Mouse (Mus musculus): ENCODE results near the gene Jund. TPM values are rescaled to one million over a fixed set of nuclear protein-coding genes. Genes with fewer than 3 reads are reported as not detected.
A peak's percentile ranks its signal among the peaks of the same experiment; 100 is the strongest.

Jund gene
- polyA plus RNA-seq, 1 experiment from 2014 or later: 102 TPM

DNA sequence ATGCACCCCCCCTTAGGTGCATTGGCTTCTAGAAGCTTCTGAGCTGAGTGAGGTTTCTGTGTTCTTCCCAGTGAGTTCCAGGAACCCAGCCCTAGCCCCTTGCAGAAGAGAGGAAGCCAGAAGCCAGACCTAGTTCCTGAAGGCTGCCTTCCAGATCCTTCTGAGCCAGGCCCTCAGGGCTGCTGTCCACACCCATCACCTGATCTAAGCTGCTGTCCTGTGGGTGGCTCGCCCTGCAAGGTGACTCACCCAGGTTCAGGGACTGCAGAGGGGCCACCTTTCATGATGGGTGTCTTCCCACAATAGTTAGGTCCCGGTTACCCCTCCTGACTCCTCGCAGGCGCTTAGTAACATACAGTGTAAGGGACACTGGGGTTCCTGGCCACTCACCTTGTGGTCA is 19.3 kb upstream of the Jund start:
- WGBS (ENCODE audit: insufficient replicate concordance): 92% methylated on average over 4 of the region's 4 CpGs
- H3K9ac ChIP-seq (ENCODE audit: low read depth, low read length): peak overlapping the region; percentile 22; the same call in 1 of the 2 replicates
- no peak overlapping the region for H3K27ac ChIP-seq (ENCODE audit: low read depth, low read length)

DNA sequence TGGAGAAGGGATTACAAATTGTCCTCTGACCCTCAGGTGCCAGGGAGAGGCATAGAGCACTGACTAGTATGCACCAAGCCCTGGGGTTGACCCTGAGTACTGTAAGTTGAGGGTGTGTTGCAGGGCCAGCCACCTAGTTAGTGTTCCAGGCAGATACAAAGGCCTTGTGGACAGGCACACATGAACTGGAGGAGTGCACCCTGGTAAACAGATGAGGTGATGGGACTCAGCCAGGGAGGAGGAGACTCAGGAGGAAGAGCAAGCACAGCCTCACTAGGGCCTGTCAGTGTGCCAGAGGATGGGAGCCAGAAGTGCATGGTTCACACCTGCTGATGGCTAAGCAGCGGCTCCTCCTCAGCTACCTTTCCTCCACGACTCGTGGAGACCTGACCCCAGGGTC is 18.7 kb upstream of the Jund start:
- H3K9me3 ChIP-seq (replicated peaks; ENCODE audit: control insufficient read depth, low read length): no peaks in the 10 kb centered on the region
- 85% methylated on average over 3 of the region's 3 CpGs for WGBS (ENCODE audit: insufficient replicate concordance)
- peaks cover 12% of the 10 kb centered on the region for H3K36me3 ChIP-seq (ENCODE audit: control insufficient read depth, insufficient read depth, low read length)
- ATAC-seq (replicated peaks; ENCODE audit: insufficient number of reproducible peaks, low FRiP score, low TSS enrichment): no peak
- H3K27me3 ChIP-seq (ENCODE audit: control insufficient read depth, insufficient read depth, low read length): no peaks in the 10 kb centered on the region
- peaks cover 17% of the 10 kb centered on the region for H3K4me1 ChIP-seq (ENCODE audit: control insufficient read depth, insufficient read depth, low read length)
- no peak overlapping the region for H3K4me2 ChIP-seq
- H3K9ac ChIP-seq (ENCODE audit: low read depth, low read length): no peak overlapping the region
- no peak overlapping the region for H3K27ac ChIP-seq (ENCODE audit: low read depth, low read length)
- H3K4me3 ChIP-seq (ENCODE audit: low read depth, low read length): no peak overlapping the region

More for the DNA sequence above, 19.3 kb upstream of the Jund start:
- Histone ChIP-seq H3K36me3 (ENCODE audit: control insufficient read depth, insufficient read depth, low read length) (peaks cover 12% of the 10 kb centered on the region), H3K27me3 (ENCODE audit: control insufficient read depth, insufficient read depth, low read length) (no peaks in the 10 kb centered on the region), H3K9me3 (replicated peaks; ENCODE audit: control insufficient read depth, low read length) (no peaks in the 10 kb centered on the region), H3K4me1 (ENCODE audit: control insufficient read depth, insufficient read depth, low read length) (peaks cover 23% of the 10 kb centered on the region), H3K4me3 (ENCODE audit: low read depth, low read length) (no peak overlapping the region), H3K4me2 (no peak overlapping the region)
- no peak for ATAC-seq (replicated peaks; ENCODE audit: insufficient number of reproducible peaks, low FRiP score, low TSS enrichment)

DNA sequence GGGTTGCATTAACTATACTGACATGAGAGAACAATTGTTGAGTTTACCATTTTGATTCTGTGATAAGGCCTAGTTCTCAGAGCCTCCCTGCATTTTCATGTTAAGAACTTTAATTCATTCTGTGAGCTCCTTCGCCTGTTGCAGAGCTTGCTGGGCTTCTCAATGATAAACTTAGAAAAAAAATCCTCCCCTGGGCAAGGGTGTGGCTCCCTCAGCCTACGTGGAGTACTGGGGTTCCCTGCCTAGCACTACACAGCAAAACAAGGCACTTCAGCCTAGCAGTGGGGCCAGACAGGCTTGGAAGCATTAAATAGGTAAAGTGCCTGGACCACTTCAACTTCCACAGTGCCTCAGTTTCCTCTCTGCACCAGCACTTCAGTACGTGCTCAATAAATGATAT is 17.3 kb upstream of the Jund start:
- Histone ChIP-seq H3K27ac (ENCODE audit: low read depth, low read length) (no peak overlapping the region; the same call in 1 of the 2 replicates), H3K36me3 (ENCODE audit: control insufficient read depth, insufficient read depth, low read length) (peaks cover 12% of the 10 kb centered on the region)
- WGBS (ENCODE audit: insufficient replicate concordance): 67% methylated on average over 3 of the region's 3 CpGs

DNA sequence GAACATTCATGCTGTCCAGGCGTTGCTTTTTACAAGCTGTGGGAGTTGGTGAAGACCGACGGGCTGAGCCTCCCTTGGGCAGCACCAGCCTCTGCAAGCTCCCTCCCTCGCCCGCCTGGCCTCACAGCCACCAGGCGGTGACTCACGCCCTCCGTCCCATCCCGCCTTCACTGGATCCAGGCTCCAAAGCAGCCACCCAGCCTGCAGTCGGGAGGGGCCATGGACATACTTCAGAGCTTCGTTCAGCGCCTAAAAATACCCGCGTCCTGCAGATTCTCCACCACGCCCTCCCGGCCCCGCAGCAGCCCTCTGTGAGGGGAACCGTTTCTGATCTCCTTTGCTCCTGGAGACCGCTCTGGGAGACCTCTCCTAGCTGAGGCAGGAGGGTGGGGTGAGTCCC is 16.6 kb upstream of the Jund start:
- Histone ChIP-seq H3K9ac (ENCODE audit: low read depth, low read length) (peak overlapping the region; percentile 70), H3K9me3 (replicated peaks; ENCODE audit: control insufficient read depth, low read length) (no peaks in the 10 kb centered on the region), H3K4me1 (ENCODE audit: control insufficient read depth, insufficient read depth, low read length) (peaks cover 14% of the 10 kb centered on the region), H3K4me3 (ENCODE audit: low read depth, low read length) (0 out of 2 replicates have a peak overlapping the region, but pooled peaks have one; percentile 1), H3K36me3 (ENCODE audit: control insufficient read depth, insufficient read depth, low read length) (peaks cover 12% of the 10 kb centered on the region), H3K27me3 (ENCODE audit: control insufficient read depth, insufficient read depth, low read length) (no peaks in the 10 kb centered on the region), H3K27ac (ENCODE audit: low read depth, low read length) (peak overlapping the region; percentile 90), H3K4me2 (peak overlapping the region; percentile 47)
- peak; percentile 58 for ATAC-seq (replicated peaks; ENCODE audit: insufficient number of reproducible peaks, low FRiP score, low TSS enrichment)
- WGBS (ENCODE audit: insufficient replicate concordance): 2% methylated on average over 19 of the region's 19 CpGs

More for the DNA sequence above, 17.3 kb upstream of the Jund start:
- H3K4me3 ChIP-seq (ENCODE audit: low read depth, low read length): no peak overlapping the region
- H3K4me2 ChIP-seq: no peak overlapping the region
- no peak overlapping the region for H3K9ac ChIP-seq (ENCODE audit: low read depth, low read length)
- ATAC-seq (replicated peaks; ENCODE audit: insufficient number of reproducible peaks, low FRiP score, low TSS enrichment): no peak
- no peaks in the 10 kb centered on the region for H3K27me3 ChIP-seq (ENCODE audit: control insufficient read depth, insufficient read depth, low read length)
- H3K4me1 ChIP-seq (ENCODE audit: control insufficient read depth, insufficient read depth, low read length): peaks cover 14% of the 10 kb centered on the region
- H3K9me3 ChIP-seq (replicated peaks; ENCODE audit: control insufficient read depth, low read length): no peaks in the 10 kb centered on the region

DNA sequence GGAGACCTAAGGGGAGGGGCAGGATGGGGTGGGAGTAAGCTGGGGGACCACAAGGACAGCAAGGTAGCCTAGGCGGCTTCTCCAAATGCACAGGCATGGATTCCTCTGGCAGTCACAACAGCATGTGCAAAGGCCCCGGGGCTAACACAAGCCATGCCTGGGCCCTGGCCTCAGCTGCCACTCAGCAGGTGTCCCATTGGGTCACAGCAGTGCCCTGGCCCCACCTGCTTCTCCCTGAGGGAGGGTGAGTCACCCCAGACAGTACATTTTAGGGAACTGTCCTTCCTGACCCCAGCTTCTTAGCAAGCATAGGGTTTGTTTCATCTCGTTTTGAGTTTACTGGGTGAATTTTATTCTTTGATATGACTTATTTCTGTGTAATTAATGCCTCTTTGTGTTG is 16.1 kb upstream of the Jund start:
- Histone ChIP-seq H3K27ac (ENCODE audit: low read depth, low read length) (peak overlapping the region; percentile 90), H3K27me3 (ENCODE audit: control insufficient read depth, insufficient read depth, low read length) (no peaks in the 10 kb centered on the region), H3K9ac (ENCODE audit: low read depth, low read length) (peak overlapping the region; percentile 70), H3K9me3 (replicated peaks; ENCODE audit: control insufficient read depth, low read length) (no peaks in the 10 kb centered on the region), H3K4me2 (peak overlapping the region; percentile 47), H3K4me3 (ENCODE audit: low read depth, low read length) (0 out of 2 replicates have a peak overlapping the region, but pooled peaks have one; percentile 1), H3K36me3 (ENCODE audit: control insufficient read depth, insufficient read depth, low read length) (peaks cover 12% of the 10 kb centered on the region), H3K4me1 (ENCODE audit: control insufficient read depth, insufficient read depth, low read length) (peaks cover 14% of the 10 kb centered on the region)
- no peak for ATAC-seq (replicated peaks; ENCODE audit: insufficient number of reproducible peaks, low FRiP score, low TSS enrichment)
- 73% methylated on average over 3 of the region's 3 CpGs for WGBS (ENCODE audit: insufficient replicate concordance)

DNA sequence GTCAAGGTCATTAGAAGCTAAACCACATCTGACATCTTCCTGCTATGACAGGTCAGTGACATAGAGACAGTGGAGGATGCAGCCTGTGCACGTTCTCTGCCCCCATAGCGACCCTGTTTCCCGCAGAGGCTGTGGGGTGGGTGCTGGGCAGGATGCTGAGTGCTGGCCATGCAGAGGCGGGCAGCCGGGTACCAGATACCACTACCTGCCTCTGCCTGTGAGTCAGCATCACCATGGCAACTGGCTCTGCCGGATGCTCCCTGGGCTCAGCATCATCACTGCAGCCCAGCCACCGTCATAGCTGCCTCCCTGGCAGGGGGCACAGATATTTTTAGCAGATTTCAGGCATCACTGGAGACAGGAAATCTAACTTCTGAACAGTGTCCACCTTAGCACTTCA is 14.5 kb upstream of the Jund start:
- no peak overlapping the region for H3K27ac ChIP-seq (ENCODE audit: low read depth, low read length)
- H3K4me1 ChIP-seq (ENCODE audit: control insufficient read depth, insufficient read depth, low read length): peaks cover 14% of the 10 kb centered on the region
- H3K9ac ChIP-seq (ENCODE audit: low read depth, low read length): no peak overlapping the region
- peaks cover 4% of the 10 kb centered on the region; the same call in 1 of the 2 replicates for H3K36me3 ChIP-seq (ENCODE audit: control insufficient read depth, insufficient read depth, low read length)
- no peak for ATAC-seq (replicated peaks; ENCODE audit: insufficient number of reproducible peaks, low FRiP score, low TSS enrichment)
- 52% methylated on average over 7 of the region's 7 CpGs for WGBS (ENCODE audit: insufficient replicate concordance)
- H3K27me3 ChIP-seq (ENCODE audit: control insufficient read depth, insufficient read depth, low read length): no peaks in the 10 kb centered on the region
- H3K4me3 ChIP-seq (ENCODE audit: low read depth, low read length): no peak overlapping the region
- no peak overlapping the region for H3K4me2 ChIP-seq
- H3K9me3 ChIP-seq (replicated peaks; ENCODE audit: control insufficient read depth, low read length): no peaks in the 10 kb centered on the region

DNA sequence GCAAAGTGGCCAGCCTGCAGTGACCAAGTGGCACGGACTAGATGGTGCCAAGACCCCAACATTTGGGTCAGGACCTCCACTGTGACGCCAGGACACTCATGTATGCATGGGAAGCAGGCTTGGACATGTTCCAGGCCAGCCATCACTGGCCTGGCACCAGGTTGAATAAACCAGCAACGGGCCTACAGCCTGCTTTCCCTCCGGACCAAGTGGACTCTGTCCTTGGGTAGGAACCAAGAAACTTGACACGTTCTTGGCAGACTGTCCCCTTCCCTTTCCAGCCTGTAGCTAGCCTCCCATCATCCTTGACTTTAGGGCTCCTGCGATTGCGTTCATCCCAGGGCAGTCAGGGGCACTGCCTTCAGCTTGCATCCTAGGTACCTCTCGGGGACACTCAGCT is 11.2 kb upstream of the Jund start:
- WGBS (ENCODE audit: insufficient replicate concordance): 78% methylated on average over 8 of the region's 8 CpGs
- Histone ChIP-seq H3K36me3 (ENCODE audit: control insufficient read depth, insufficient read depth, low read length) (no peaks in the 10 kb centered on the region), H3K27ac (ENCODE audit: low read depth, low read length) (no peak overlapping the region), H3K9me3 (replicated peaks; ENCODE audit: control insufficient read depth, low read length) (no peaks in the 10 kb centered on the region), H3K4me2 (no peak overlapping the region), H3K9ac (ENCODE audit: low read depth, low read length) (no peak overlapping the region), H3K4me1 (ENCODE audit: control insufficient read depth, insufficient read depth, low read length) (peaks cover 13% of the 10 kb centered on the region), H3K4me3 (ENCODE audit: low read depth, low read length) (no peak overlapping the region), H3K27me3 (ENCODE audit: control insufficient read depth, insufficient read depth, low read length) (no peaks in the 10 kb centered on the region)
- no peak for ATAC-seq (replicated peaks; ENCODE audit: insufficient number of reproducible peaks, low FRiP score, low TSS enrichment)

DNA sequence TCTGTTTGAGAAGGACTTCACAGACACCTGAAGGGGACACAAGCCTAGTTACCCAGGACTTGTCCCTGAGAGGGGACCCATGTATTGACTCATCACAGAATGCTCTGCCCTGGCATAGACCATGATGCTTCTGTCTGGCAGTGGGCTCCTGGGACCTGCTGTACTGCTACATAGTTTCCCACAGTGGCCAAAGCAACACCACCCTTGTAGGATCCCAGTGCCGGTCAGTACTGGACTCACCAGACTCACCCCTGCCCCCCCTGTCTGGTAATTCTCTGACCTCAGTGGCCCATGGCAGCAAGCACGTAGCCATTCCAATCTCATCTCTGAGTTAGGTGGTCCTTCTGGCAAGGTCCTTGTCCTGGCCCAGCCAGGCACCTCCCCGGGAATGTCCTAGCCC is 10.6 kb upstream of the Jund start:
- no peaks in the 10 kb centered on the region for H3K36me3 ChIP-seq (ENCODE audit: control insufficient read depth, insufficient read depth, low read length)
- no peak overlapping the region for H3K27ac ChIP-seq (ENCODE audit: low read depth, low read length)
- peaks cover 9% of the 10 kb centered on the region for H3K4me1 ChIP-seq (ENCODE audit: control insufficient read depth, insufficient read depth, low read length)
- 78% methylated on average over 3 of the region's 3 CpGs for WGBS (ENCODE audit: insufficient replicate concordance)
- H3K9me3 ChIP-seq (replicated peaks; ENCODE audit: control insufficient read depth, low read length): no peaks in the 10 kb centered on the region
- H3K27me3 ChIP-seq (ENCODE audit: control insufficient read depth, insufficient read depth, low read length): no peaks in the 10 kb centered on the region
- H3K9ac ChIP-seq (ENCODE audit: low read depth, low read length): no peak overlapping the region
- H3K4me2 ChIP-seq: no peak overlapping the region
- no peak overlapping the region for H3K4me3 ChIP-seq (ENCODE audit: low read depth, low read length)
- no peak for ATAC-seq (replicated peaks; ENCODE audit: insufficient number of reproducible peaks, low FRiP score, low TSS enrichment)

DNA sequence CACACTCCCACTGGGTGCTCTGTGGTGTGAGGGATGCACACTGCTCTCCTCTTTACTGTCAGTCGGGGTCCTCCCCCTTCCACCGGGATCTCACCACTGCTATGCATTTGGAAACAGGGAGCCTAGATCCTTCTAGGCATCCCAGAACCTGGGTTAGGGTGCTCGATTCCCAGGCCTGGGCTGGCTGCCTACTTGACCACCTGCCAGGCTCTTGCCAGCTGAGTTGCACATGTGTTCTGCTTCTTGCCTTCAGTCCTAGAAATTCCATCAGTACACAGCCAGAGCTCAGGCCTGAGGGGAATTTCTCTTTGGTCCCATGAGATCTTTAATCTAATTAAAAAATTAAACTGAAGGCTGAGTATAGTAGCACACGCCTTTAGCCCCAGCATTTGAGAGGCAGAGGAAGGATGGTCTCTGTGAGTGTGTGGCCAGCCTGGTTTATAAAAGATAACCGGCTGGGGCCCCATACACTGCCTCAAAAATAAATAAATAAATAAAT is 8.8 kb upstream of the Jund start:
- 0 out of 2 replicates have a peak overlapping the region, but pooled peaks have one; percentile 28 for H3K9ac ChIP-seq (ENCODE audit: low read depth, low read length)
- H3K4me3 ChIP-seq (ENCODE audit: low read depth, low read length): no peak overlapping the region
- WGBS (ENCODE audit: insufficient replicate concordance): 77% methylated on average over 5 of the region's 5 CpGs
- no peak overlapping the region for H3K27ac ChIP-seq (ENCODE audit: low read depth, low read length)
- H3K27me3 ChIP-seq (ENCODE audit: control insufficient read depth, insufficient read depth, low read length): no peaks in the 10 kb centered on the region
- peaks cover 9% of the 10 kb centered on the region for H3K4me1 ChIP-seq (ENCODE audit: control insufficient read depth, insufficient read depth, low read length)
- no peaks in the 10 kb centered on the region for H3K9me3 ChIP-seq (replicated peaks; ENCODE audit: control insufficient read depth, low read length)
- H3K4me2 ChIP-seq: no peak overlapping the region
- ATAC-seq (replicated peaks; ENCODE audit: insufficient number of reproducible peaks, low FRiP score, low TSS enrichment): no peak
- no peaks in the 10 kb centered on the region for H3K36me3 ChIP-seq (ENCODE audit: control insufficient read depth, insufficient read depth, low read length)
